Mouse (Mus musculus): ENCODE results near the gene Tfap4. TPM values are rescaled to one million over a fixed set of nuclear protein-coding genes. Genes with fewer than 3 reads are reported as not detected.
A peak's percentile ranks its signal among the peaks of the same experiment; 100 is the strongest.
"Not testable (repeated sequence)": the region's sequence is repeated elsewhere in the genome, so short reads cannot be mapped to it uniquely, and the experiment has no call there.

Gene Tfap4
- polyA plus RNA-seq, 1 experiment from 2014 or later, result 10.0 TPM

DNA sequence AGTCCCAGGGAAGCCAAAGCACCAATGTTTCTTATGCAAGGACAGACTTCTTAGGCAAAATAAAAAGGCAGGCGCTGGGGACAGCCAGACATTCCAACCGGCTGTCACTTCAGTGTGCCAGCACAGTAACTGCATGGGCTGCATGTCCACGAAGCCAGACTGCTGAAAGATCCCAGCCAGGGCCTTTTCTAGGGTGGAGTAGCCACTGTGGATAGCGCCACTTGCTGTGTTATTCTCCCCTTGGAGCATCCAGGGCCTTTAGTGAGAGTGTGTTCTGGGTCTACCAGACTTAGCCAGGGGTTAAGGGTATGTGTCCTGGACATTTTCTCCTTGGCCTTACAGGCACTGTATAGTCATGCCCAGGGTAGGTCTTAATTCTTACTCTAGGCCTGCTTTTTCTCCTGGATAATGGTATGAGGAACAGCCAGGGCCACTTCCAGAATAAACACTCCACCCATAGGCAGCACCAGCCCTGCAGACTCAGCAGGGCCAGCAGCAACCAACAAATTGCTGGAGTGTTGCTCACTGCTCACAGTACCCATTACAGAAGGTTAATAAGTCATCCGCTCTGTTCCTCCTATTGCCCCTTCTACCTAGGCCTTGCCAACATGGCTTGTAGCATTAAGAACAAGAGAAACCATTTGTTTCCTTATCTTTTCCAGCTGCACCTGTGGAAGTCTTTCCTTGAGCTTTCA is 28.0 kb upstream of the Tfap4 start:
- Histone ChIP-seq H3K4me2 (no peak overlapping the region), H3K4me3 (no peak overlapping the region), H3K27ac (peak overlapping the region; percentile 82), H3K36me3 (peaks cover 6% of the 10 kb centered on the region; the same call in 1 of the 2 replicates), H3K27me3 (no peaks in the 10 kb centered on the region), H3K4me1 (replicated peaks) (peaks cover 30% of the 10 kb centered on the region), H3K9ac (peak overlapping the region; percentile 13; the same call in 1 of the 2 replicates), H3K9me3 (no peaks in the 10 kb centered on the region)
- no peak for ATAC-seq (ENCODE audit: low FRiP score)
- 59% methylated on average over 5 of the region's 5 CpGs for WGBS

DNA sequence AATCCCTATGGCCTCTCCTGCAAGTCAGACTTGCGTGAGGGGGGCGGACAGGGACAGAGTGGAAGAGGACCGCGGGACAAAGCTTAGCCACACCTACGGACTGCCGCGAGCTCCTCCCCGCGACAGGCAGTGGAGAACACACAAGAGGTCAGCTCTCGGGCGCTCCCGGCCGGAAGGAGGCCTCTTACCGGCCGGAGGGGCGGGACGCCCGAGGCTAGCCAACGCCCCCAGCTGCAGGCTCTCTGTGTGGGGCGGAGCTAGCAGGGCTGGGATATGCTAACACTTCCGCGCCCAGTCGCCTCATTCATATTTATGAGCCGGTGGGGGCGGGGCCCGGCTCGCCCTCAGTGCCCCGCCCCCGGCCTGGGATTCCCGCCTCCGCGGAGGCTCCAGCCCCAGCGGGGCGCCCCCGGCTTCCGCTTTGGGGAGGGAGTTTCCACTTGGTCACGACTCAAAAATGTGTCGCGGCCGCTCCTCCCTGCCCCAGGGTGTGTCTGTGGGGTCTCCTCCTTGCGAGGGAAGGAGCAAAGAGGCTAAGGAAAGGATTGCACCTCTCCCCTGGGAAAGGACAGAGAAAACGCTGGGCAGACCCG is 27.0 kb upstream of the Tfap4 start:
- Histone ChIP-seq H3K27ac (peak overlapping the region; percentile 82), H3K4me1 (replicated peaks) (peaks cover 19% of the 10 kb centered on the region), H3K36me3 (peaks cover 6% of the 10 kb centered on the region; the same call in 1 of the 2 replicates), H3K27me3 (no peaks in the 10 kb centered on the region), H3K9ac (peak overlapping the region; percentile 74), H3K4me3 (peak overlapping the region; percentile 52), H3K9me3 (no peaks in the 10 kb centered on the region), H3K4me2 (peak overlapping the region; percentile 70)
- WGBS, result under 1% methylated on average over 43 of the region's 43 CpGs
- ATAC-seq (ENCODE audit: low FRiP score), result peak; percentile 97

DNA sequence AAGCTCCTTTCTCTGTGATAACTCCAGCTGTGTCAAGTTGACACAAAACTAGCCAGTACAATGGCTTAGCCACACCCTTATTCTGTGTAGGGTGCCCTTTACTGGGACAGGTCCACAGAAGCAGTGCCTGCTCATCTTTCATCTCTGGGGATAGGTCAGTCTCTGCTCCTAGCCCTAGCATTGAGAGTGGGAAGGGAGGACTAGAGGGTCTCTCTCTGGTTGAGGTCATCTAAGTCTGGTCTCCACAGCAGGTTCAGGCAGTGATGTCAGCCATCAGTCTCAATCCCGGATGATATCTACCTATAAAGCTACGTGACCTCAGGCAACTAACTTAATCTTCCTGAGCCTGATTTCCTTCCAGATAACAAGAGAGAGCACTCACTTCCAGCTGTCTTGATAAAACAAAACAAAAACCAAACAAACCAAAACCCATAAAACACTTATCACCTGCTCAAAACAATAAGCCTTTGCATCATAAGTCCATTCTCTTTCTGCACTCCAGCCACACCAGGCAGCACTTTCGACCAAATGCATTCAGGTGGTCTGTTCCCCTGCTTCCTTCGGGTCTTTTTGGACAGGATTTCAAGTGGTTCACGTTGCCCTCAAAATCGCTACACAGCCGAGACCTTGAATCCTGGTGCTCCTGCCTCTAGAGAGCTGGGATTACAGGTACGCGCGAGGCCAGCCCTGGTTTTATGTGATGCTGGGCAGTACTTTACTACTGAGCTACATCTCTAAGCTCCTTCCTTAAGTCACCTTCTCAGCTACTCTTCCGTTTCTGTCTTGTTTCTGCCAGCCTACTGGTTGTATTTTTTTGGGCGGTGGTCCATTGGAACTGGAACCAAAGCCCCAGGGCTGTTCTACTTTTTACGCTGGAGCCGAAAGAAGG is 26.2 kb upstream of the Tfap4 start:
- H3K27me3 ChIP-seq, result no peaks in the 10 kb centered on the region
- peak overlapping the region; percentile 74 for H3K9ac ChIP-seq
- ATAC-seq (ENCODE audit: low FRiP score), result peak; percentile 43
- peak overlapping the region; percentile 82 for H3K27ac ChIP-seq
- H3K4me2 ChIP-seq, result peak overlapping the region; percentile 70
- H3K4me1 ChIP-seq (replicated peaks), result peaks cover 19% of the 10 kb centered on the region
- peak overlapping the region; percentile 52 for H3K4me3 ChIP-seq
- WGBS, result 10% methylated on average over 14 of the region's 14 CpGs
- peaks cover 5% of the 10 kb centered on the region; the same call in 1 of the 2 replicates for H3K36me3 ChIP-seq
- H3K9me3 ChIP-seq, result no peaks in the 10 kb centered on the region

DNA sequence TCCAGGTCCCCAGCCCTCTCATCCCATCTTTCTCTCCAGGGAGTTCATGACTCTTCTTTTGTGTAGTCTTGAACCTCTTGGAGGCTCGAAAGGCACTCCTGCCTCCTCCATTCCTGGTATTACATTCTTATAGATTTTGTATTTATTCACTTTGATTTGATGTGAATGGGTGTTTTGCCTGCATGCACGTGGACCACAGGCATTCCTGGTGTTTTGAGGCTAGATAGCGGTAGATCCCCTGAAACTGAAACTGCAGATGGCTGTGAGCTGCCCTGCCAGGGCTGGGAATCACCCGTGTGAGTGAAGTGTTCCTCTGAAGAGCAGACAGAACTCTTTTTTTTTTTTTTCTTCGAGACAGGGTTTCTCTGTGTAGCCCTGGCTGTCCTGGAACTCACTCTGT is 24.8 kb upstream of the Tfap4 start:
- no peaks in the 10 kb centered on the region for H3K36me3 ChIP-seq
- no peak for ATAC-seq (ENCODE audit: low FRiP score)
- H3K27me3 ChIP-seq, result no peaks in the 10 kb centered on the region
- H3K9ac ChIP-seq, result no peak overlapping the region
- H3K4me3 ChIP-seq, result no peak overlapping the region
- no peak overlapping the region for H3K27ac ChIP-seq
- no peaks in the 10 kb centered on the region for H3K9me3 ChIP-seq
- H3K4me1 ChIP-seq (replicated peaks), result peaks cover 19% of the 10 kb centered on the region
- WGBS, result 80% methylated on average over 5 of the region's 5 CpGs
- no peak overlapping the region for H3K4me2 ChIP-seq

DNA sequence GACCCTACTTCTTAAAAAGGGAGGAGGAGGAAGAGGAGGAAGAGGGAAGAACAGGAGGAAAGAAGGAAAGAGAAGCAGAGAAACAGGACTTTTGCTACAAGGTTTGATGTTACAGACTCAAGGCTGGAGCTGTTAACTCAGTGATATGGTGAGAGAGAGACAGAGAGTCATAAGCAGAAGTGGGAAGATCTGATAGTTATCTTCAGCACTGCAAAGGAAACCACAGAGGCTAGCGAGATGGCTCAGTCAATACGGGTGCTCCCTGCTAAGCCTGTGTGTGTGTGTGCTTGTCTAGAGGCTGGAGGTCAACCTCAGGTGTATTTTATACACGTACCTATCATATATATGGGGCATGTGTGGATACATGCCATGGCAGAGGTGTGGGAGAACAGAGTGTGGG is 24.2 kb upstream of the Tfap4 start:
- no peak overlapping the region for H3K27ac ChIP-seq
- no peaks in the 10 kb centered on the region for H3K36me3 ChIP-seq
- no peak overlapping the region for H3K9ac ChIP-seq
- WGBS, result 81% methylated on average over 3 of the region's 3 CpGs
- no peak for ATAC-seq (ENCODE audit: low FRiP score)
- H3K4me2 ChIP-seq, result no peak overlapping the region
- H3K4me1 ChIP-seq (replicated peaks), result peaks cover 19% of the 10 kb centered on the region
- H3K4me3 ChIP-seq, result no peak overlapping the region
- no peaks in the 10 kb centered on the region for H3K27me3 ChIP-seq
- no peaks in the 10 kb centered on the region for H3K9me3 ChIP-seq

DNA sequence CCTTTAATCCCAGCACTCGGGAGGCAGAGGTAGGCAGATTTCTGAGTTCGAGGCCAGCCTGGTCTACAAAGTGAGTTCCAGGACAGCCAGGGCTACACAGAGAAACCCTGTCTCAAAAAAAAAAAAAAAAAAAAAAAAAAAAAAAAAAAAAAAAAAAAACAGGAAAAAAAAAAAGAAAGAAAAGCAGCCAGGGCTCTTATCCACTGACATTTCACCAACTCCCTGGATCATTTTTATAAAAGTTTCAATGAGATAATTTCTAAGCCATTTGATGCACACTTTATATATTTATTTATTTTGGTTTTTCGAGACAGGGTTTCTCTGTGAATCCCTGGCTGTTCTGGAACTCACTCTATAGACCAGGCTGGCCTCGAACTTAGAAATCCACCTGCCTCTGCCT is 21.5 kb upstream of the Tfap4 start:
- H3K9ac ChIP-seq; H3K9me3 ChIP-seq; H3K4me2 ChIP-seq; H3K4me1 ChIP-seq (replicated peaks); H3K27ac ChIP-seq; H3K36me3 ChIP-seq; H3K27me3 ChIP-seq; H3K4me3 ChIP-seq; ATAC-seq (ENCODE audit: low FRiP score): not testable (repeated sequence)
- 82% methylated on average over 4 of the region's 4 CpGs for WGBS

DNA sequence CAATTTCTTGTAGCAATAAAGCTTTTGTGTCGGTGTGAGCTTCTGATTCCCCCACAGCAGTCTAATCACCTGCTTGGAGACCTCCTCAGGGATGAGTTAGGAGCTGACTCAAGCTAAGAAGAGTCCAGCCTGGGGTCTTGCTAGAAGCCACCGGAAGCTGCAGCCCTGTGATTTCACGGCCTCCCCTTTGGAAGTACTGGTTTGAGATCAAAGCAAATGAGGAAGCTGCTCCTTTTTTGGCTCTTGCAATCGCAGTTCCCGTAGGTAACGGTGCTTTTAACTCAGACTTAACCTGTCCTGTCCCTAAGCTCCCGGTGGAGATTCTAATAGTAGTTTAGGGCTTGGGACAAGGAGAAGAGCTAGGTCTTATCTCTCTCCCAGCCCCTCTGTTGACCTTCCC is 19.0 kb upstream of the Tfap4 start:
- H3K4me3 ChIP-seq, result no peak overlapping the region
- no peaks in the 10 kb centered on the region for H3K9me3 ChIP-seq
- 78% methylated on average over 7 of the region's 7 CpGs for WGBS
- H3K4me1 ChIP-seq (replicated peaks), result no peaks in the 10 kb centered on the region
- H3K27ac ChIP-seq, result no peak overlapping the region
- H3K27me3 ChIP-seq, result no peaks in the 10 kb centered on the region
- H3K9ac ChIP-seq, result no peak overlapping the region
- no peak overlapping the region for H3K4me2 ChIP-seq
- no peaks in the 10 kb centered on the region for H3K36me3 ChIP-seq
- no peak for ATAC-seq (ENCODE audit: low FRiP score)

DNA sequence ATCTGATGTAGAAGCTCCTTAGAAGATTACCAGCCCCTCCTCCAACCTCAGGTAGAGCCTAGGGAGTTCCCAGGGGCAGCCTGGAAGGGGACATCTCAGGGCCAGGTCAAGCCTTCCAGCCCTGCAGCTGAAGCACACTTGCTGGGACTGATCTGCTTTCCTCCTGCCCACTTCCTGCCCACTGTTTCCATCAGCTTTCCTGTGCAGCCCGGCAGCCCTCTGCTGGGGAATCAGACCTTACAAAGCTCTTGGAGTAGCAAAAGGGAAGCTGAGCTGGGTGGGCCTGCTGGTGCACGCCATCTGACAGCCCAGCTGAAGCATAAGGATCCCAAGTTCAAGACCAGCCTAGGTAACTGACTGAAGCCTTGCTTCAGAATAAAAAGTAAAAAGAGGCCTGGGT is 17.2 kb upstream of the Tfap4 start:
- no peaks in the 10 kb centered on the region for H3K4me1 ChIP-seq (replicated peaks)
- WGBS, result 67% methylated on average over 2 of the region's 2 CpGs
- H3K9ac ChIP-seq, result no peak overlapping the region
- H3K27me3 ChIP-seq, result no peaks in the 10 kb centered on the region
- no peak for ATAC-seq (ENCODE audit: low FRiP score)
- H3K9me3 ChIP-seq, result no peaks in the 10 kb centered on the region
- H3K4me3 ChIP-seq, result no peak overlapping the region
- no peak overlapping the region for H3K4me2 ChIP-seq
- no peaks in the 10 kb centered on the region for H3K36me3 ChIP-seq
- no peak overlapping the region for H3K27ac ChIP-seq

DNA sequence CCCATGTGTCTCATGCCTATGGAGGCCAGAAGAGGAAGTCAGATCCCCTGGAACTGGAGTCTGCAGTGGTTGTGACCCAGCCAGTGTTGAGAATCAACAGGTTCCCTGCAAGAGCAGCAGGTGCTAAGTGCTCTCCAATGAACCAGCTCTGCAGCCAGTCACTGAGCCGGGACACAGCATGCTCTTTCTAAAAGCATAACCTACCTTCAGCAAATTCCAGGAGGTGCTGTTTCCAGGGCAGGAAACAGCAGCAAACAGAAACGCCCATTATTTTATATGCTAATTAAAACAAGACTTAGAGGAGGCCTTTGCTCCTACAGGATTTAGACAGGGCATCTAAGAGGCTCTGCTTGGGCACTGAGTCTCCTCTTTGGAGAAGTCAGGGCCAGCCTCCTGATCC is 16.4 kb upstream of the Tfap4 start:
- no peaks in the 10 kb centered on the region for H3K9me3 ChIP-seq
- WGBS, result 47% methylated on average over 2 of the region's 2 CpGs
- no peak overlapping the region for H3K27ac ChIP-seq
- no peaks in the 10 kb centered on the region for H3K36me3 ChIP-seq
- no peak overlapping the region for H3K9ac ChIP-seq
- ATAC-seq (ENCODE audit: low FRiP score), result no peak
- no peak overlapping the region for H3K4me3 ChIP-seq
- H3K4me2 ChIP-seq, result no peak overlapping the region
- peaks cover 2% of the 10 kb centered on the region for H3K4me1 ChIP-seq (replicated peaks)
- no peaks in the 10 kb centered on the region for H3K27me3 ChIP-seq

DNA sequence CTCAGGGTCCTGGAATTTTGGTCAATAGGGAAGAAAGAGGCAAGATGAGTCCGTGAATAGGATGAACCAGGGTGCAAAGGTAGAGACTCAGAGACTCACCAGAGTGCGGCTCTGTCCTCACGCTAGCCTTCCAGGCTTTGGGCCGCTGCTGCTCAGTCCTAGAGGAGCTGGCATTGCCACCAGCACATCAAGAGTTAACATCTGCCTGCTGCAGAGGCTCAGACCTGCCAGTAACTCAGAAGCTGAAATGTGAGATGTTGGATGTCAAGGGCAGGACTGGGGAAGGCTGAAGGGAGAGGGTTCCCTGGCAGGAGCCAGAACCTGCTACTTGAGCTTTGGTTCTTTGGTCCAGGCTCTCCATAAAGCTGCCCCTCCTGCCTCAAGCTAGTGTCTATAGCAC is 11.1 kb upstream of the Tfap4 start:
- Histone ChIP-seq H3K4me1 (replicated peaks) (peaks cover 8% of the 10 kb centered on the region), H3K9ac (no peak overlapping the region), H3K27ac (no peak overlapping the region), H3K4me2 (no peak overlapping the region), H3K36me3 (no peaks in the 10 kb centered on the region), H3K27me3 (no peaks in the 10 kb centered on the region), H3K4me3 (no peak overlapping the region), H3K9me3 (no peaks in the 10 kb centered on the region)
- 60% methylated on average over 4 of the region's 4 CpGs for WGBS
- ATAC-seq (ENCODE audit: low FRiP score), result no peak

DNA sequence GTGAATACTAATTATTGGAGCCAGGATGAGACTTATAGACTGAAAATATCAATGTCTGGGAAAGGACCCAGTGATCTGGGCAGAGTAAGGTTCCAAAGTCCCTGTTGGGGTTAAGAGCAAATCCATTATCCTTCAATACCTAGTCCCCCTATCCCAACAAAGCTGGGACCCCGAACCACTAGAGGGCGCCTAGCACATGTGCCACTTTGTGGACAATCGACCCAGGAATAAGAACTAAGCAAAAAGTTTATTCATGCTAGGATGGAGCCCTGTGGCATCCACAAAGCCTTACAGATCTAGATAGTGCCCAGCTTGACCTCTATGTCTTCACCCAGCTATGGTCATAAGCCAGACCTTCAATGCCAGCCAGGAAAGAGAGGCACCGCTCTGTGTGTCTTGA is 8.3 kb upstream of the Tfap4 start:
- H3K9ac ChIP-seq, result no peak overlapping the region
- H3K4me2 ChIP-seq, result no peak overlapping the region
- WGBS, result 14% methylated on average over 4 of the region's 4 CpGs
- H3K36me3 ChIP-seq, result no peaks in the 10 kb centered on the region
- H3K27ac ChIP-seq, result no peak overlapping the region
- no peak for ATAC-seq (ENCODE audit: low FRiP score)
- no peaks in the 10 kb centered on the region for H3K9me3 ChIP-seq
- no peak overlapping the region for H3K4me3 ChIP-seq
- peaks cover 8% of the 10 kb centered on the region for H3K4me1 ChIP-seq (replicated peaks)
- 0 out of 2 replicates have a peak, but pooled peaks cover 4% of the 10 kb centered on the region for H3K27me3 ChIP-seq

DNA sequence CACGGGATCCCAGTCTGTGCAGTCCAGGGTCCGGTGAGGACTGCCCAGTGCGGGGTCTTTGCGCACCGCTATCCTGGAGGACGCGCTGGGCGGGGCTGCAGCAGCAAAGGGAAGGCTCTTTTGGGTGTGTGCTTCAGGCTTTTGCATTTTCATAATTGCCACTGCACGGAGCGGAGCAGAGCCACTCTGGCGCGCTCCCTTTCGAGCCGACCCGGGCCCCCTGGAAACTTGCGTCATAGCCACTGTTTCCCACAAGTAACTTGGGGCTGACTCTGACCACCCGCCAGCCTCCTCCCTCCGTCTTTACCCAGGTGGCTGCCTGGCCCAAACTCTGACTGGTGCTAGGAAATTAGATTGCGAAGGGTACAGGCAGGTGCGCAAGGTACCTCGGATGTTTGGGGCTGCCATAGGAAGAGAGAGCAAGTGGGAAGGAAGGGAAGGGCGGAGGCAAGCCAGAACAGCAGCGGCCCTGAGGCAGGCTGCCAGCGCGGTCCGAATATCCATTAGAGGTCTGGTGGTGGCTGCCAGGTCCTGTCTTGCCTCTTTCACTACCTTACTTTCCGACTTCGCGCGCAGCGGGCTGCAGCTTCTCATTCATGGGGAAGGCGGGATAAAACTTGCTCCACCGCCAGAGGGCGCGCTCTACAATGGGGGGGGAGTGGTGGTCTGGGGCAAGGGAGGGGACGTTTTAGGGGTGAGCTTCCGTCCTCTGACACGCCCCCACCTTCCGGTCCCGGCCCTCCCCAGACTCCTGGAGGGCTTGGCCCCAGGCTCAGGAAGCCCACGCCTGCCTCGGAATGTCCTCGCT is 695 bp upstream of the Tfap4 start:
- Histone ChIP-seq H3K27ac (peak overlapping the region; percentile 94), H3K36me3 (no peaks in the 10 kb centered on the region), H3K4me3 (peak overlapping the region; percentile 73), H3K9me3 (no peaks in the 10 kb centered on the region), H3K4me2 (peak overlapping the region; percentile 89), H3K27me3 (0 out of 2 replicates have a peak, but pooled peaks cover 4% of the 10 kb centered on the region), H3K4me1 (replicated peaks) (peaks cover 22% of the 10 kb centered on the region), H3K9ac (peak overlapping the region; percentile 81)
- peak; percentile 5 for ATAC-seq (ENCODE audit: low FRiP score)
- WGBS, result under 1% methylated on average over 43 of the region's 43 CpGs

Data from hindbrain, embryonic 13.5 days (tissue).